Mouse (Mus musculus): ENCODE measurements around the gene Abcg4.

Gene Abcg4

DNA sequence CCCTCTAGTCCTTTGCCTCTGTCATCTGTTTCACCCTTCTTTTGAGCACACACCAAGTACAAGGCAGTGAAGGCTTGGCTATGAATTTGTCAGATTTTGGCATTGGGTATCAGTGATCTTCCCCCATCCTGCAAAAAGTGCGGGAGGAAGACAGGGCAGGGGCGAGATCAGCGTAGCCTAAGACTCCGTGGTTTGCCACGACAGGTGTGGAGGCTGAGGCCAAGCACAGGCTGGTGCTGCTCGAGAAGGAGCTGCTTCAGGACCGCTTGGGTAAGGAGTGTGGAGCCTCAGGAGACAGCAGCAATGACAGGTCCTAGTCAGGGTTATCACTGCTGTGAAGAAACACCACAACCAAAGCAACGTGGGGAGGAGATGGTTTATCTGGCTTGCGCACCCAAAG is 47.0 kb downstream of the Abcg4 start:
- H3K36me3 ChIP-seq (ENCODE audit: insufficient read depth, low read length): no peaks in the 10 kb centered on the region
- H3K4me3 ChIP-seq (replicated peaks; ENCODE audit: low read length): no peak overlapping the region
- H3K9me3 ChIP-seq (ENCODE audit: low read length): no peaks in the 10 kb centered on the region
- peaks cover 3% of the 10 kb centered on the region; the same call in 1 of the 2 replicates for H3K4me1 ChIP-seq (replicated peaks; ENCODE audit: low read depth, low read length)
- TF ChIP-seq POU5F1 (IDR thresholded peaks at IDR 0.05; ENCODE audit: borderline replicate concordance, low read length) (no peak), CTCF (conservative IDR thresholded peaks at IDR 0.05; ENCODE audit: low read length) (no peak), NANOG (IDR thresholded peaks at IDR 0.05; ENCODE audit: borderline replicate concordance, low read length) (no peak)
- H3K27me3 ChIP-seq (ENCODE audit: insufficient read depth, low read length): peaks cover 8% of the 10 kb centered on the region

DNA sequence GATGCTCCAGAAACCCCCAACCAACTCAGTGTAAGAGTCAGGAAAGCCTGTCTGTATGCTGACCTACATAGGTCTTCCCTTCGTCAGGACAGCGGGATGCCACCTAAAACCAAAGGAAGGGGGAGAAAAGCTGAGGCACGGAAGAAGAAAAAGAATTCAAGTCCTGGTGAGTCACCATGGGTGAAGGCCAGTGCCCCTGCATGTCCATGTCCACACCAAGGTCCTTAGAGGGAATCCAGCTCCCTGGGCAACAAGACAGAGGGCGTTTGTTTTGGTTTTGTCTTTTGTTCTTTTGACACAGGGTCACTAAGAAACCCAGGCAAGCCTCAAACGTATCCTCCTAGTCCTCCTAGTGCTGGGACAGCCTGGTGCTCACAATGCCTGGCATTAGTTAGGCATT is 47.5 kb downstream of the Abcg4 start:
- TF ChIP-seq POU5F1 (IDR thresholded peaks at IDR 0.05; ENCODE audit: borderline replicate concordance, low read length) (no peak), CTCF (conservative IDR thresholded peaks at IDR 0.05; ENCODE audit: low read length) (no peak), NANOG (IDR thresholded peaks at IDR 0.05; ENCODE audit: borderline replicate concordance, low read length) (no peak)
- H3K27me3 ChIP-seq (ENCODE audit: insufficient read depth, low read length): peaks cover 8% of the 10 kb centered on the region
- no peaks in the 10 kb centered on the region for H3K36me3 ChIP-seq (ENCODE audit: insufficient read depth, low read length)

DNA sequence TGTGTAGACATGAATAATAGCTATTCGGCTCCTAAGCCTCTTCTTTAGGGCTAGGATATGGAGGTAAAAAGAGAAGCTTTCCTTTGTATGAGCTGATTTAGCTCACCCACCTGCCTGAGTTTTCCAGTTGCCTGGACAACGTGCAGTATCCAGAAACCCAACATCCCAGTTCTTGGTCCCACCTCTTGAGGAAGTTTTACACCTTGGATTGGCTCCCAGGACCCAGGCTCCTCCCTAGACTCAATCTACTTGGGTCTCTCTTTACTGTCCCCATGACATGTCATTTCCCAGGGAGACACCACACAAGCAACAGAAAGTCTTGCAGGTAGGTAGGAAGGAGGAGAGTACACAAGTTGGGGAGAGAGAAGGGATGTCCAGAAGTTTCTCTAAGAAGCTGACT is 48.0 kb downstream of the Abcg4 start, which contains the start of gene Ccdc153:
Ccdc153 (plus strand) TSS at position 278 of the 400 bp plus-strand sequence.
- no peak within 1 kb of the TSS for H3K4me3 ChIP-seq (replicated peaks; ENCODE audit: low read length)
- H3K36me3 ChIP-seq (ENCODE audit: insufficient read depth, low read length): no peaks in the 10 kb centered on the region
- TF ChIP-seq CTCF (conservative IDR thresholded peaks at IDR 0.05; ENCODE audit: low read length) (no peak), NANOG (IDR thresholded peaks at IDR 0.05; ENCODE audit: borderline replicate concordance, low read length) (no peak), POU5F1 (IDR thresholded peaks at IDR 0.05; ENCODE audit: borderline replicate concordance, low read length) (no peak)
- peaks cover 3% of the 10 kb centered on the region; the same call in 1 of the 2 replicates for H3K4me1 ChIP-seq (replicated peaks; ENCODE audit: low read depth, low read length)
- H3K27me3 ChIP-seq (ENCODE audit: insufficient read depth, low read length): peaks cover 8% of the 10 kb centered on the region
- H3K9me3 ChIP-seq (ENCODE audit: low read length): no peaks in the 10 kb centered on the region

More for the DNA sequence above, 47.5 kb downstream of the Abcg4 start:
- Histone ChIP-seq H3K4me3 (replicated peaks; ENCODE audit: low read length) (no peak overlapping the region), H3K9me3 (ENCODE audit: low read length) (no peaks in the 10 kb centered on the region), H3K4me1 (replicated peaks; ENCODE audit: low read depth, low read length) (peaks cover 3% of the 10 kb centered on the region; the same call in 1 of the 2 replicates)

GRCm38 (mm10) chr9:44239447-44239846 is 49.0 kb downstream of the Abcg4 start:
- peak; percentile 79 for TF ChIP-seq CTCF (conservative IDR thresholded peaks at IDR 0.05; ENCODE audit: low read length)
- no peak for TF ChIP-seq NANOG (IDR thresholded peaks at IDR 0.05; ENCODE audit: borderline replicate concordance, low read length)
- no peak for TF ChIP-seq POU5F1 (IDR thresholded peaks at IDR 0.05; ENCODE audit: borderline replicate concordance, low read length)
- H3K9me3 ChIP-seq (ENCODE audit: low read length): no peaks in the 10 kb centered on the region
- no peaks in the 10 kb centered on the region for H3K36me3 ChIP-seq (ENCODE audit: insufficient read depth, low read length)
- peaks cover 3% of the 10 kb centered on the region for H3K4me1 ChIP-seq (replicated peaks; ENCODE audit: low read depth, low read length)
- H3K4me3 ChIP-seq (replicated peaks; ENCODE audit: low read length): no peak overlapping the region
- peaks cover 8% of the 10 kb centered on the region for H3K27me3 ChIP-seq (ENCODE audit: insufficient read depth, low read length)

DNA sequence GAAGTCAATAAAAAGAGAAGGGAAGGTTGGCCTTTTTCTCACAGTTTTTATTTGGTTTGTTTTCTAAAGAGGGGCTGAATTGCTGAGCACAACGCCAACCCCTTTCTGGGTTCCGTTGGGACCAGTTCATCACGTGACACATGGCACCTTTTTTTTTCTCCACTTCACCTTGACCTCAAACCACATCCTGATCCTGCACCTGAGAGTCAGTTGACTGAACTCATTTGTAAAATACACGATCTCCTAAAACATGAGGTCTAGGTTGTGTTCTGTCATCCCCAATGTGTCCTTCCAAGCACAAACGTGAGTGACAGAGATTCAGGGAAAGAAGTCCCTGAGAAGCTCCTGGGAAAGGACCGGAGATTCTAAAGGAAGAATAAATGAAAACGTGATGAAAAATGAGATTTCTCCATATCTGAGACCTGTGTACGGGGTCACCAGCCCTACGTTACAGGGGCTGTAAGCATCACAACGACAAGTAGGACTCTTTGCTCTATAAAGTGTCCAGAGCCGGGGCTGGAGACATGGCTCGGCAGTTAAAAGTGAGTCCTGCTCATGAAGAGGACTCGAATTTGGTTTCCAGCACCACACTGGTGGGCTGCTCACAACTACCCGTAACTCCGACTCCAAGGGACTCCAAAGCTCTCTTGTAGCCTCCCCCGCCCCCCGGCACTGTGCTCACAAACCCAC is 49.8 kb downstream of the Abcg4 start:
- peaks cover 3% of the 10 kb centered on the region for H3K4me1 ChIP-seq (replicated peaks; ENCODE audit: low read depth, low read length)
- no peak overlapping the region for H3K4me3 ChIP-seq (replicated peaks; ENCODE audit: low read length)
- no peak for TF ChIP-seq POU5F1 (IDR thresholded peaks at IDR 0.05; ENCODE audit: borderline replicate concordance, low read length)
- TF ChIP-seq NANOG (IDR thresholded peaks at IDR 0.05; ENCODE audit: borderline replicate concordance, low read length): no peak
- no peak for TF ChIP-seq CTCF (conservative IDR thresholded peaks at IDR 0.05; ENCODE audit: low read length)
- no peaks in the 10 kb centered on the region for H3K36me3 ChIP-seq (ENCODE audit: insufficient read depth, low read length)
- H3K9me3 ChIP-seq (ENCODE audit: low read length): no peaks in the 10 kb centered on the region
- H3K27me3 ChIP-seq (ENCODE audit: insufficient read depth, low read length): peaks cover 8% of the 10 kb centered on the region

DNA sequence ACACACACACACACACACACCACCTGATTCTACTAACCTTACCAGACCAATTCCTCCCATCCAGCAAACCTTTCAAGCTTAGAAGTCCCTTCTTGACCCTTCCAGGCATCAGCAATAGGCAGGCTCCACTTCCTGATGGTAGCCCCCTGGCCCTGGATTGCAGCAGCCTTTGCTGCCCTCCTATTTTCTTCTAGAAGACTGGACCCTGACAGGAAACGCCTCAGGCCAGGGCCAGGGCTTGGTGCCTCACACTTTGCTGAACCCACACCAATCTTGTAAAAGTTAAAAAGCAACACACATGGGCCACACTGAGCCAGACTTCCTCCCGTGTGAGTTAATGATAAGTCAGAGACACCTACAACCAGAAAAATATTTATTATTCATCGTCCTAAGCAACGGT is 51.3 kb downstream of the Abcg4 start:
- Histone ChIP-seq H3K36me3 (ENCODE audit: insufficient read depth, low read length) (no peaks in the 10 kb centered on the region), H3K4me3 (replicated peaks; ENCODE audit: low read length) (no peak overlapping the region), H3K9me3 (ENCODE audit: low read length) (no peaks in the 10 kb centered on the region), H3K4me1 (replicated peaks; ENCODE audit: low read depth, low read length) (peaks cover 9% of the 10 kb centered on the region), H3K27me3 (ENCODE audit: insufficient read depth, low read length) (peaks cover 8% of the 10 kb centered on the region)
- no peak for TF ChIP-seq POU5F1 (IDR thresholded peaks at IDR 0.05; ENCODE audit: borderline replicate concordance, low read length)
- TF ChIP-seq NANOG (IDR thresholded peaks at IDR 0.05; ENCODE audit: borderline replicate concordance, low read length): no peak
- TF ChIP-seq CTCF (conservative IDR thresholded peaks at IDR 0.05; ENCODE audit: low read length): no peak

GRCm38 (mm10) chr9:44236601-44237000 is 51.8 kb downstream of the Abcg4 start:
- TF ChIP-seq NANOG (IDR thresholded peaks at IDR 0.05; ENCODE audit: borderline replicate concordance, low read length): no peak
- no peak for TF ChIP-seq CTCF (conservative IDR thresholded peaks at IDR 0.05; ENCODE audit: low read length)
- TF ChIP-seq POU5F1 (IDR thresholded peaks at IDR 0.05; ENCODE audit: borderline replicate concordance, low read length): no peak
- H3K9me3 ChIP-seq (ENCODE audit: low read length): no peaks in the 10 kb centered on the region
- peaks cover 15% of the 10 kb centered on the region for H3K4me1 ChIP-seq (replicated peaks; ENCODE audit: low read depth, low read length)
- no peaks in the 10 kb centered on the region for H3K36me3 ChIP-seq (ENCODE audit: insufficient read depth, low read length)
- peaks cover 8% of the 10 kb centered on the region for H3K27me3 ChIP-seq (ENCODE audit: insufficient read depth, low read length)
- H3K4me3 ChIP-seq (replicated peaks; ENCODE audit: low read length): no peak overlapping the region

DNA sequence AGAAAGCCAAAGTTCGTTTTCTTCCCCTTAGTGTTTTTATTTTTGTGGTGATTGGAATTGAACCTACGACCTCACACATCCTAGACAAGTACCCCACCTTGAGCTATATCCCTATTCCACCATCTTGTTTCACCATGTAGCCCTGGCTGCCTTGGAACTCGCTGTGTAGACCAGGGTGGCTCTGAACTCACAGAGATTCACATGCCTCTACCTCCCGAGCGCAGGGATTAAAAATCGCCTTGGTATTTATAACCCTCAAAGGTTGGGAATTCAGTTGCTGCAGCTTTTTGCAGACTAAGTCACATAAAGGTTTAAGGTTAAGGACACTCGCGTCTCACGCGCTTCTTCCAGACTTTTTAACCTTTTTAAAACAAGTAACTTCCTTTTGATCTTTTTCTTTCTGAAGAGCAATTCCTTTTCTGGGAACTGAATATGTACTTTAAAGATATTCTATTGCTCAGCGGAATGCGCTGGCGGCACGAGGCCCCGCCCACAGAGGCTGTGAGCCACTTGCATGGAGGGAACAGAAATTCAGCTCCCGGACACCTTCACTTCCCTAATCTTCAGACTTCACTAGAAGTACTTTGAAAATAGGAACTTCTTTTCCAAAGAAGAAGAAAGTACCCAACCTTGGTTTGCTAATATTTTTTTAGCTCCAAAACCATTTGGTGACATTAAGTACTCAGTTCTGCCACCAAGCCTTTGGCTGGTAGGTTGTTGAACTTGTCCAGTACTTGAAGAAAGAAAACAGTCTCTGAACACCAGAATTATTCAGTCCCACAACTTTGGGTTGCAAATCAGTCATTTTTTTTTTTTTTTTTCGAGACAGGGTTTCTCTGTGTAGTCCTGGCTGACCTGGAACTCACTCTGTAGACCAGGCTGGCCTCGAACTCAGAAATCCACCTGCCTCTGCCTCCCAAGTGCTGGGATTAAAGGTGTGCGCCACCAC is 53.7 kb downstream of the Abcg4 start:
- H3K27me3 ChIP-seq (ENCODE audit: insufficient read depth, low read length): no peaks in the 10 kb centered on the region
- H3K4me3 ChIP-seq (replicated peaks; ENCODE audit: low read length): peak overlapping the region; percentile 95
- no peaks in the 10 kb centered on the region for H3K9me3 ChIP-seq (ENCODE audit: low read length)
- TF ChIP-seq POU5F1 (IDR thresholded peaks at IDR 0.05; ENCODE audit: borderline replicate concordance, low read length) (no peak), CTCF (conservative IDR thresholded peaks at IDR 0.05; ENCODE audit: low read length) (no peak), NANOG (IDR thresholded peaks at IDR 0.05; ENCODE audit: borderline replicate concordance, low read length) (no peak)
- H3K4me1 ChIP-seq (replicated peaks; ENCODE audit: low read depth, low read length): peaks cover 25% of the 10 kb centered on the region
- H3K36me3 ChIP-seq (ENCODE audit: insufficient read depth, low read length): no peaks in the 10 kb centered on the region
